Mouse (Mus musculus): Measurements from ENCODE around the gene Arpc2.
A peak's percentile ranks its signal among the peaks of the same experiment; 100 is the strongest.

Arpc2 gene

DNA sequence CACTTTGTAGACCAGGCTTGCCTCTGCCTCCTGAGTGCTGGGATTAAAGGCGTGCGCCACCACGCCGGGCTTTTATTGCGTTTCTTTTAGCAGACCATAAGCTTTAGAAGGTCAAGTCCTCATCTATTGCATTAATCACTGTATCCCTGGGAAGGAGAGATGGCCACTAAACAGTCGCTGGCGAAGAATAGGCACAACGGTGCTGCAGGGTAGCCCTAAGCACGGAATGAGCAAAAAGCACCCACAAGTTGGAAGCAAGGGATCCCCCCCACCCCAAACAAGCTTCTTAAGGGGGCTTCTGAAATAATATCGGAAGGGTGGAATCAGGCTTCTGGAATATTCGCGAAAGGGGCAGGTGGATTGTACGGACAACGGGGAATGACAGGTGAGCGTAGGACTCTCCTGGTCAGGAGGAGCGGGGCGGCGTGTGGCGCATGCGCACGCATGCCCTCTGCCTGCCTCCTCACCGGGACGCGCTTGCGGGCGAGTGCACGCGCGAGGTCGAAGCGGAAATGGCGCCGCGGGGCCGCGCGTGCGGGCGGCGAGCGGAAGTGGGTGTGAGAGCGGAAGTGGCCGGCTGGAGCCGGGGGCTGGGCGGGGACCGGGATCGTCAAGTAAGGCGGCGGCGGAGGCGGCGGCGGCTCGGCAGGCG, at the start of gene Arpc2:
TSS of gene Arpc2 (plus strand) at position 147 of the 652 bp plus-strand sequence.
- DNase-seq (ENCODE audit: low spot score) = peak; percentile 96

DNA sequence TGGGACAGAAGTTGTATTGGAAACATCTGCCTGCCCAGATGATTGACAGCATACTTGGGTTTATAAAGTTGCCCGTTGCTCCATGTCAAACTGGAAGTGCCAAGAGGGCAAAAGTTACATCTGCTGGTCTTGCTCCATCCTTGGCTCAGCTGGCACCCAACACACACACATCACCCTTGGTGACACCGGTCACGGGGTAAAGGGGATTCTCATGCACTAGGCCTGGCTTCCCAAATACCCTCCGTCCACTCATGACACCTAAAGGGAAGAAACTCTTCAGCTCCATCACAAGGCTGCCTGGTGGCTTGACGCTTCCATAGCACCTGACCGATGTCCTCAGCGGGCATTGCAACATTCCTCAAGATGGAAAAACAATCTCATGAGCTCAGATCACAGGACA, 45.4 kb upstream of the Arpc2 start:
- DNase-seq (ENCODE audit: low spot score) = no peak

DNA sequence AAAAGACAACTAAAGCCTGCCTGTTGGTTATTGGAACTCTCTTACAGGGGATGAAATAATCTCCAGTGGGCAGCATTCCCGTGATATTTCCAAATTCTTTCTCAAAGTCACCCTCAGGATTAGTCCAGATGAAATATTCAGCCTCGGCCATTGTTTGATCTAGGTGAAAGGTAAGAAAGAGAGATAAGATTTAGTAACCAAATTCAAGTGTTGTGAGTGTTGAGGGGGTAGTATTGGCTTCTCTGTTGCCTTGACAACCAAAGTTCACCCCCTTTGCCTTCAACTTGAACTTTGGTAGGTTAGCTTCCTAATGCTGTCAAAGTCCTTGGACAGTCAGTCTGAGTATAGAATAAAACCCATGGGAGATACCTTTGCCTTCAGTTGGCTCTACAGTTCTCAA, 43.2 kb upstream of the Arpc2 start:
- no peak for DNase-seq (ENCODE audit: low spot score)

DNA sequence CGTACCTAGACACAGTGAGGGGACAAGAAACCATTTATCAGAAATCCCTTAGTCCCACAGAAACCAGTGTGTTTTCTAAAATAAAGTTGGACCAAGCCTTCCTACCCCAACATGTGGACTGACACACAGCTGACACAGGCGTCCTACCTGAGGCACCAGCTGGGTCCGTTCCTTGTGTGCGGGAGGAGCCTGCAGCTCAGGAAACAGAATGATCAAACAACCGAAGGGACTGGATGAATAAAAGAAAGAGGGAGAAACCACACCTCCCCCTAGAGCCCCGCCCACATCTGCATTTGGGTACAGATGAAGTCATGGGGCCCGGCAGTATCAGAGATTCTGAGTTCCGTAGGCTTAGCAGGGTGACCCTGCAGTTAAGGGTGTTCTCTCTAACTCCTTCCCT, 41.4 kb upstream of the Arpc2 start, which contains the start of gene Cxcr1:
TSS of gene Cxcr1 (minus strand) at position 187 of the 400 bp plus-strand sequence.
- no peak for DNase-seq (ENCODE audit: low spot score)

DNA sequence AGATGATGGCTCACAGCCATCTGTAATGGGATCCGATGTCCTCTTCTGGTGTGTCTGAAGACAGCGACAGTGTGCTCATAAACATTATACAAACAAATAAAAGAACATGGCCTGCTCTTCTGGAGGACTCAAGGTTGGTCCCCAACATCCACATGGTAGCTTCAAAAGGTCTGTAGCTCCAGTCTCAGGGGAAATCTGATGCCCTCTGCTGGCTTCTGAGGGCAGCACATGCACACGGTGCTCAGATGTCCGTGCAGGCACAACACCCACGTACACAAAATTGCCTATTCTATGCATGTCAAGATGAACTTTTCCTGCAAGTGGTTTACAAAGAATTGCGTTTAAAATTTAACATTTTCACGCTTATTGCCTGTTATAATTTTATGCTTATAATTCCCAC, 39.9 kb upstream of the Arpc2 start:
- no peak for DNase-seq (ENCODE audit: low spot score)

DNA sequence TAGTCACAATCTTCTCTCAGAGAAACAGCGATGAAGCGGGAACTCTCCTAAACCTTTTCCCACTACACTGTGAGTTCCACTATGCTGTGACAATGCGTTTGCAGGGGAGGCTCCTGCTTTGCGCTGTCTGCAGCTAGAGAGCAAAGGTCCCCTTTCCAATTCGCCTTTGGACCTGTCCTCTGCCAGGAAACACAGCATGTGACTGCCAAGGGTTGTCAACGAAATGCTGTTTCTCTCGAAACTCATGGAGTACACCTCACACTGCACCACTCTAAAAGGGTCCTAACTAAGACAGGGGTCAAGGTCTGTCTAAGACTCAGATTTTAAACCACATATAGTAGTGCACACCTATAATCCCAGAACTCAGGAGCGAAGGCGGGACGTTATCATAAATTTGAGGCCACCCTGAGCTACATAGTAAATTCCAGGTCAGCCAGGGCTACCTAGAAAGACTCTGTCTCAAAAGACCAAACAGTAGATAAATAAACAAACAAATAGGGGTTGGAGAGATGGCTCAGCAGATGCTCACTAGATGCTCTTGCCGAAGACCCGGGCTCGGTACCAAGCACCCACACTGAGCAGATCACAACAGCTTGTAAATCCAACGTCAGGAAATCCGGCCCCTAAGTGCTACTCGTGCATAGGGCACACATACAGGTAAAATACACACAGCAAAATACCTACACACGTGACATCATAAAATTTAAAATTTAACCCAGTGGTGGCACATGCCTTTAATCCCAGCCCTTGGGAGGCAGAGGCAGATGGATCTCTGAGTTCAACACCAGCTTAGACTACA, 39.1 kb upstream of the Arpc2 start:
- no peak for DNase-seq (ENCODE audit: low spot score)

DNA sequence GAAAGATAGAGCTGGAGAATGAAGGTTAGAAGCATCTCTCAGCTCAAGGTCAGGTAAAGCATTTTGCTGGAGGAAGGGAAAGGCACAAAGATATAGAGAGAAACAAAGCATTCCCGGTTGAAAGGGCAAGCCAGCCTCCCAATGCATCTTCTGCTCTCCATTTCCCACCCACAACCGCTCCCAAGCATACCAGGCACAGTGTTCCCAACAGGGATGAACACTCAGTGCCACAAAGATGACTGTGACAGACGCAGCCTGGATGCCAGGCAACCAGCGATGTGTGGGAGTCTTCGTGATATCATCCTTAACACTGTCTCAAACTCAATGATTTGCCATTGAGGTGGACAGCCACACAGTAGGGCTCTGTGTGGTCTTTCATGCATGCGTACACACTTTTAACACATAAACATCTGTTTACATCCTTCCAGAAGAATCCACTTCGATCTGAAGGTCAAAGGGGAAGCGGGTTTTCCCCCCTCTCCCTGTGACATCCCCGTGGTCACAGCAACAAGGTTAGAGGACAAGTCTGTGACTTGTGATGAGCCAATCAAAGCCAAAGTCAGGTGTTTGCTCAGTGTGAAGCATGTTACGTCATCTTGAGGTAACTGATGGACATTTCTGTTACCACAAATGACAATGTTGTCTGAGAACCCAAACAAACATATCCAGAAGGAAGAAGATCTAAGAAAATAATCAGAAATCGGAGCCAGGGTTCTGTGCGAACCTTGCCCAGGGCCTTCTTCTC, 38.0 kb upstream of the Arpc2 start:
- peak; percentile 73 for DNase-seq (ENCODE audit: low spot score)

DNA sequence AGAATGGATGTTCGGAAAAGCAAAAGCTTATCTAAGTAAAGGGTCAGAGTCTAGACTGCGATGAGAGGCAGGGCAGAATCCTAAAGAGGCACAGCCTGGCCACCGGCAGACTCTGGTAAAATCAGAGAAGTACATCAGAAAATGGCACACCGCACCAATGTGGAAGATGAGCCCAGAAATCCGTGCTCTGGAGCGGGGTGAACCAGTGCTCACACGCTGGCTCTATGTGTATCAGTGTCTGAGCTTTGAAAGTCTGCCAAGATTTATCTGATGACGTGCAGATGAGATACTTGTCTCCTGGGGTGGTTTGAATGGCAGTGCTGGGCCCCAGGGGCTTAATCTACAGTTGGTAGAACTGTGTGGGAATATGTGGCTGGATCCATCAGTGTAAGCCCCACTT, 36.8 kb upstream of the Arpc2 start:
- DNase-seq (ENCODE audit: low spot score) = no peak

DNA sequence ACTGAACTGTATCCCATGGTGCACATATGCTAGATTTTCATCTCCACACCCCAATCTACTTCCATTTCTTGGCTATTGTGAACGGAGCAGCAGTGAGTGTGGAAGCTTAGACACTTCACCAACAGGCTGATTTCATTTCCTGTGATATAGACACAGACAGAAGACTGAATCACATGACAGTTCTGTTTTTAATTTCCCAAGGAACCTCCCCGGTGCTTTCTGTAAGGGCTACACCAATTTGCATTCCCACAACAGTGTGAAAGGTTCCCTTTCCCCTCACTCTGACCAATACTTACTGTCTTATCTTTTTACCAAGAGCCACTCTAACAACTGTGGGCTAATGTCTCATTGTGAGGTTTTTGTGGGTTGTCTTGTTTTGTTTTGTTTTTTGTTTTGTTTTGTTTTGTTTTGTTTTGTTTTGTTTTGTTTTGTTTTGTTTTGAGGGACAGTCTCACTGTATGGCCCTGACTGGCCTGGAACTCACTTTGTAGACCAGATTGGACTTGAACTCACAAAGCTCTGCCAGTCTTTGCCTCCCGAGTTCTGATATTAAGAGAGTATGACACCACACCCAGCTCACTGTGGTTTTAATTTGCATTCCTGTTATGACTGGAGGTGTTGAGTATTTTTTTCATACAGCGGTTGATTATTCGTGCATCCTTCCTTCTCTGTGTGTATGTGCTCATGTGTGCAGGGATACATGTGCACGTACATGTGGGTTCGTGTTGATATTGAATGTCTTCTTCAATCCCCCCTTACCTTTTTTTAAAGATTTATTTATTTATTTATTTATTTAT, 34.6 kb upstream of the Arpc2 start:
- no peak for DNase-seq (ENCODE audit: low spot score)

DNA sequence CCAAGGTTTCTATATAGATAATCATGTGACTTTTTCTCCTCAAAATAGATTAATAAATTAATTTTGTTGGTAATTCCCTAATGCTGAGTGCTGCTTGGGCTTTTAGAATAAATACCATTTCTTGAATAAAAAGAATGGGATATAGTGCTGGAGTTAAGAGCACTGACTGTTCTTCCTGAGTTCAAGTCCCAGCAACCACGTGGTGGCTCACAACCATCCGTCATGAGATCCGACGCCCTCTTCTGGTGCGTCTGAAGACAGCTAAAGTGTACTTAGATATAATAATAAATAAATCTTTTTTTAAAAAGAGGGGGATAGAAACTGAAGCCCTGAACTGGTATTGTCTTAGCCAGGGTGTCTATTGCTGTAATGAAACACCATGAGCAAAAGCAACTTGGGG, 32.4 kb upstream of the Arpc2 start:
- no peak for DNase-seq (ENCODE audit: low spot score)

DNA sequence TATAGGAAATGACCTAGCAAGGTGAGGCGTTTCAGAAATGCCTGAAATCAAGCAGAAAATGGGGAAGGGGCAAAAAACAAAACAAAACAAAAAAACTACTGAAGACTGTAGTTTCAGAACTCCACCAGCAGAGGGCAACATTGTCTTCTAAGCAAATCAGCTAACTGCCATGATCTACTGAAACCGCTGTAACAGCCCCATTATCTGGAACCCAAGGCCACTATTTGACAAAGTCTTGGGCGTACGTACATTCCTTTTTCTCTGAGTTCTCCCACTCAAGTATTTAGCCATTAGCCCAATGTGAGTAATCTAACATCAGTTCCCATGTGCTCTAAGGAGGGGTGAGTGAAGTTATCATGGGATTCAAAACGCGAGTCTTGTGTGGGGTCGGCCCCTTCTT, 30.0 kb upstream of the Arpc2 start:
- peak; percentile 45 for DNase-seq (ENCODE audit: low spot score)

DNA sequence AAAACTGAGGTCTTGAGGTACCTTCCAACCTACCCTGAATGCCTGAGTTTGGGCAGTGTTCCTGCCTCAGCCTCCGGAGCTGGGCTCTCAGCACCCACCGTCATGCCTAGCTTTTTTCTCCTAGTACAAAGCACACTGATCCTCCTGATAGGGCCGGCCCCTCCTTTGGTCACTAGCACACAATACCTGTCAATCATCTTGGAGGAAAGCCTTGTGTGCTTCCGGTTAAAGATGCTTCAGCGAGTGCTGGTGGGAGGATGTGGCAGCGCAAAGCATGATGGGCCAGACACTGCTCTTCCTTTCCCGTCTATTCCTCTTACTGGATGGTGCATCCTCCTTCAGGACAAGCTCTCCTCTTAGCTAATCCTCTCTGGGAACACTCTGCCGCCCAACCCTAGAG, 29.2 kb upstream of the Arpc2 start:
- DNase-seq (ENCODE audit: low spot score) = no peak

DNA sequence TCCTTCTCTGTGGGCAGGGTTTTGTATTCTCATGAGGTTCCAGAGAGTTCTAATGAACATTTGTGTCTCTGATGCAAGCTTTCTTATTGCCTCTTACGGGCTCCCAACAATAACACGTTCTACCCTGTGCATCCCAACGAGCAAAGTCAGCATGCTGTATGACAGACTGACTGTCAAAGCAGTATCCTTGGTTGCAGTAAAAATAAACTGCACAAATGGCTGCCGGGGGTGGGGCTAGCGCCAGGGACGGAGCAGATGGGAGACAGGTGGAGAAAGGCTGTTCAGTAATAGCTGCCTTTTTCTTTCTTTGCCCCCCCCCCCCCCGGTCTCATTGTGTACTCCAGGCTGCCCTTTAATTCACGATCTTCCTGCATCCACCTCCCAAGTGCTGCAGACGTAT, 28.0 kb upstream of the Arpc2 start:
- DNase-seq (ENCODE audit: low spot score) = peak; percentile 70

DNA sequence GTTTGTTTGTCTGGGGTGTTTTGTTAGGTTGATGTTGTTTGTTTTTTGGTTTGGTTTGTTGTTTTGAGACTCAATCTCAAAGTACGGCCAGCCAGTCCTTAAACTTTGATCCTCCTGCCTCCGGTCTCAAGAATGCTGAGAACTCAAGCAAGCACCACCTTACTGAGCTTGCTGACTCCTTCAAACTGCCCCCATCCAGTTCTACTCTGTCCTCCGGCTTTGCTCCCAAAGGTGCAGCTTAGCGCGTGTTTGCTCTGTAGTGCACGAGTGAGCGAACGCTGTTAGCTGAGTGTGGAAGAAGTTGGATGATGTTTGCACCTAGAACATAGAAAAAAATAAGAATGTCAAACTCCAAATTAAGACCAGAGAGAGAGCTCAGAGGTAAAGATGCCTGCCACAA, 26.9 kb upstream of the Arpc2 start:
- no peak for DNase-seq (ENCODE audit: low spot score)

DNA sequence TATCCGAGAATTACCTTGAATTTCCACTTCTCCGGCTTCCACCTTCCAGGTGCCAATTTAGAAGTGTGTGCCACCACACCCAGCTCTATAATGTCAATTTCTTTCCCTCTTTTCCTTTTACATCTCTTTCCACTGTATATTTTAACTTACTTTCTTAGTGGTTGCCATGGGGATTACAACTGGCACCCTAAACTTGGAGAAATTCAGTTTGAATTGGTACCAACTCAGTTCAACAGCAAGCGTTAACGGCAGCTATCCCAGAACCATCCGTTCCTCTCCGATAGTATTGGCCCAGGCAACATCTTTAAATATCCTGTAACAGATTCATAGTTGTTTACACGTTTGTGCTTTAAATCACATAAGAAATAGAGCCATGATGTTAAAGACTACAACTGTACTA, 16.0 kb upstream of the Arpc2 start:
- DNase-seq (ENCODE audit: low spot score) = no peak

DNA sequence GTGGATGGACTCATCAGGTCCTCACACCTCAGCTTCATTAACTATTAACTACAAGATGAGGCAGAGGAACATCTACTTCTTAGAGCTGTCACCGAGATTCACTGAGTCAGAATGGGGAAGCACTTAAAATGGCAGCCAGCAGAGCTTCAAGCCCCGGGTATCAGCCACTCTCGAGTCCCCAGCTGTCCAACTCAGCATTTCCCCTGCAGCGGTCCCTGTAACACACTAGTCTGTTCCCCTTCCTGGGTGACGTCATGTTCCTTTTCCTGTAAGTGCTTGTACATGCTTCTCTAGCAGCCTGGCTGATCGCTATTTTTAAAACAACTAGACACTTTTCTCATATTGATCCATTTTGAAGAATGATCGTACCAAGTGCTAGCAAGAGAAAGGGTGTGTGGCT, 8.6 kb upstream of the Arpc2 start:
- peak; percentile 68 for DNase-seq (ENCODE audit: low spot score)

DNA sequence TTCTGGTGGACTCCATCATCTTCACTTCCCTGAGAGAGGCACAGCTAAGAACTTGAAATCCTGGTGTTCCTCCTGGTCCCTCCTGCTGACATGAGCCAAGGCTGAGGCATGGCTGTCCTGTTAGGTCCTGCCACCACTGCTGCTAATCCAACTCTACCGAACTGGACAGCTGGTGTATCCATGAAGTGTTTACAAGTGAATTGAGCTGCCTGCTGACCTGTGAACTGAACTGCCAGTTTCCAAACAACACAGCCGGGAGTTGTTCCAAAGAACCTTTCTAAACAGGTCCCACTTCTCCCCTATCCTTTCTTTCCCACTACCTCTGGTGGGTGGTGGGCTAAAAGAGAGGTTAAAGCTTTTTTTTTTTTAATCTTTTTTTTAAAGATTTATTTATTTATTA, 5.9 kb upstream of the Arpc2 start:
- no peak for DNase-seq (ENCODE audit: low spot score)

DNA sequence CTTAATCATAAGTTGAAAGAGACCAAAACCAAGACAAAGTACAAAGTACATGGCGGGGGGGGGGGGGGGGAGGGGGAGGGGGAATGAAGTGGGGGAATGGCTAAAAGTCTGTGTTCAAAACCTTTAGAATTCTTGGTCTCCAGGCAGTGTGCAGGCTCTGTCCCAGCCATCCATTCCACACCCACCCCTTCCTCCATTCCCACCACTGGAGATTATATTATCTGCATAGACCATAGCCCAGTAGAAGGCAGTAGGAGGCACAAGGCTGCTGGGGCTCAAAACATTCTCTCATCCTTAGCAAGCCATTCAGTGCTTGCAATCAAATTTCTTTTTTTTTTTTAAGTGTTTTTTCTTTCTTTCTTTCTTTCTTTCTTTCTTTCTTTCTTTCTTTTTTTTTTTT, 4.9 kb upstream of the Arpc2 start:
- no peak for DNase-seq (ENCODE audit: low spot score)

DNA sequence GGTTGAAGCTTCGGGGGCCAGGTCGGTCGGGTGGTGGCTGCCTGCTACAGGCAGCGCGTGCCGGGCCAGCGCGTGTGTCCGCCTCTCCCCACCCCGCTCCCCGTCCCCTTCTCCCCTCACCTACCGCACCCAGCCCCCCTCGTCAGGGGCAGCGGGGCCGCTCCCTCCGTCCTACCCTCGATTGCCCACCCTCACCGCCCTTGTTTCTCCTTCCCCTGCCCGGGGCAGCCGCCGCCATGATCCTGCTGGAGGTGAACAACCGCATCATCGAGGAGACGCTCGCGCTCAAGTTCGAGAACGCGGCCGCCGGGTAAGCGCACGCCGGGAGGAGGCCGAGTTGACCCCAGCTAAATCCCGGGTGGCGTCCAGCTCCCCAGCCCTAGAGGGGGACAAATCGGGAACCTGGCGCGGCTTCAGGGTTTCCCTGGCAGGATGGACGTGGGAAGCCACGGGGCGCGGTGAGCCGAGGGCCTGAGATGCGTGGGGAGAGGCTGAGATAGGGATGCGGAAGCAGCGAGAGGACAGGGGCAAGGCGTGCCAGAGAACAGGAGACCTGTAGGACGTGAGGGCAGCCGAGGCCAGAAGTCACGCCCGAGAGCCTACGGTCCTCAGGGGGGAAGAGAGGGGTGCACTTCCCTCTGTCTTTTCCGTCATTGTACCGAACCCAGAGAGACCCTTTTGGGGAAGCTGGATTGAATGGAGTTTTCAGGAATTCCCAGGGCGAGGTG, 870 bp downstream of the Arpc2 start:
- peak; percentile 35 for DNase-seq (ENCODE audit: low spot score)

DNA sequence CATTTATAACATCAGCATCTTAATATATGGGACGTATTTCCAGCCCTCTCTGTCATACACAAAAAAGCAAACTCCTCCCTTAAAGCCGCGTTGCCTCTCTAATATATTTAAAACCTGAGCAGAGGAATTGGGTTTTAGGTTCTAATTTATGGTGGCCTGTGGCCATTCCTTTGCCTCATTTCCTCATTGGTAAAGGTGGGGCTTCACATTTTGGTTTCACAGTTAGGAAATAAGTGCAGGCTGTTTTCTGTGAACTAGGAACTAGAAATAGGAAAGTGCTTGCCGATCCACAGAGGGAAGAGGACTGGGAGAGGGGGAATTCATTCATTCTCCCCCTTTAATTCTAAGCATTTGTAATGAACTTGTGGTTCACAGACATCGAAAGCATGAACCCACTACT, 1.8 kb downstream of the Arpc2 start:
- DNase-seq (ENCODE audit: low spot score) = no peak

DNA sequence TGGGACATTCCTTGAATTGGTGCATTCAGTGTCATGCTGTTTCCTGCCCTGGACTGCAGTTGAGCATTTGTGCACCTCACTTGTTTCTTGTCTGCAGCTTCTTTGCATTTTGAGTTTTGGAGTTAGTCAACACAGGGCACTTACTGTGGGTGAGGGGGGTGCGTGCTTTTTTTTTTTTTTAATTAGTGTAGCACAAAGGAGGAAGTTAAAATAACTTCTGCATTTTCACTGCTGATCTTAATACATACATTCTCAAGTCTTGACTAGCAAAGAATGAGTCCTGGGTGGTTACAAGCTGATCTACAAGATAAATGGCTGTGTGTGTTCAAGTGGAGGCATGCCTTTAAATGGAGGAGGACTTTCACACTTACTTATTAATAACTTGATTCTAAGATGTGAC, 2.3 kb downstream of the Arpc2 start:
- DNase-seq (ENCODE audit: low spot score) = no peak

DNA sequence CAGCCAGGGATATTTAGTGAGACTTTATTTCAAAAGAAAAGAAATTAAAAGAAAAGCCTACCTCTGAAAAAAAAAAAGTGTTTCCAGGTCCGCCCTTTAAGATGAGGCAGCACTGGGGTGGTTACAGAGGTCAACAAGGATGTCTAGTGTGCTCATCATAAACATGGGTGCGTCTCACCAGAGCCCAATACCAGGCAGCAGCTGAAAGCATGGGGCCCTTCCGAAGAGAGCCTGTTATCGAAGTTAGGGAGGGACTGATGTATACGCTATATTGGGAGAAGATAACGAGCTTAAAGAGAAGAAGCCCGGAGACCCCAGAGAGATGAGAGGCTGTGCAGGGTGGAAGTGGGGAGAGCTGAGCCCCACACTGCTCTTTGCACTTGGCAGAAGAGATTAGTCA, 3.3 kb downstream of the Arpc2 start:
- no peak for DNase-seq (ENCODE audit: low spot score)
